Comparison of ENCODE assay signal across 9 mouse cellular contexts in genomic region chr13:104038358-104038757, GRCm38 (mm10).
DNase-seq lines count a peak whose midpoint lies in the region; ATAC-seq and TF ChIP-seq lines count a peak whose summit lies in the region.
"Had no signal": no experiment of that assay in that cellular context is flagged by ENCODE, and none has a peak within 500 bp of the region (broad histone marks: within the 10 kb centered on the region; RNA-seq: fewer than 3 reads in every experiment).

No protein-coding gene starts in this region.

- peak; percentile 64 to 77 for DNase-seq in cerebellum, postnatal 10 days
- no peak for DNase-seq in cerebellum, adult 8-10 months
- no peak for DNase-seq in midbrain, embryonic 11.5 days (ENCODE audit: low spot score, missing footprints)
- DNase-seq in ovary, postnatal 14 days (ENCODE audit: low spot score), result no peak
- no peak for DNase-seq in ovary, postnatal 10 days (ENCODE audit: low spot score)

- H3K36me3 ChIP-seq in midbrain, embryonic 11.5 days (ENCODE audit: control insufficient read depth, insufficient read depth, low read length), result no peaks in the 10 kb centered on the region
- H3K36me3 ChIP-seq in midbrain, embryonic 13.5 days, result peaks cover 35% of the 10 kb centered on the region
- peaks cover 15% of the 10 kb centered on the region for H3K36me3 ChIP-seq in hindbrain, embryonic 15.5 days
- H3K36me3 ChIP-seq in small intestine, adult 2 months (ENCODE audit: control insufficient read depth, insufficient read depth, low read length), result no peaks in the 10 kb centered on the region

- no peak overlapping the region for H3K4me3 ChIP-seq in midbrain, embryonic 11.5 days (ENCODE audit: low read depth, low read length)
- H3K4me3 ChIP-seq in midbrain, embryonic 13.5 days (replicated peaks), result no peak overlapping the region
- H3K4me3 ChIP-seq in hindbrain, embryonic 15.5 days, result no peak overlapping the region
- peak overlapping the region; percentile 12; the same call in 1 of the 2 replicates for H3K4me3 ChIP-seq in small intestine, adult 2 months (ENCODE audit: low read depth, low read length)
- H3K4me3 ChIP-seq: limb, embryonic 12.5 days had no signal

- H3K4me2 ChIP-seq in midbrain, embryonic 11.5 days, result no peak overlapping the region
- no peak overlapping the region for H3K4me2 ChIP-seq in midbrain, embryonic 13.5 days (replicated peaks)
- H3K4me2 ChIP-seq in hindbrain, embryonic 15.5 days, result no peak overlapping the region
- H3K4me2 ChIP-seq: limb, embryonic 12.5 days had no signal

- H3K27me3 ChIP-seq in midbrain, embryonic 11.5 days (ENCODE audit: control insufficient read depth, insufficient read depth, low read length), result no peaks in the 10 kb centered on the region
- no peaks in the 10 kb centered on the region for H3K27me3 ChIP-seq in midbrain, embryonic 13.5 days
- H3K27me3 ChIP-seq in hindbrain, embryonic 15.5 days, result no peaks in the 10 kb centered on the region
- no peaks in the 10 kb centered on the region for H3K27me3 ChIP-seq in small intestine, adult 2 months (ENCODE audit: control insufficient read depth, insufficient read depth, low read length)
- H3K27me3 ChIP-seq: limb, embryonic 12.5 days had no signal

- ATAC-seq in midbrain, embryonic 11.5 days (ENCODE audit: low FRiP score), result peak; percentile 35; the same call in 1 of the 2 replicates
- no peak for ATAC-seq in midbrain, embryonic 13.5 days
- 0 out of 2 replicates have a peak, but pooled peaks have one; percentile 21 for ATAC-seq in hindbrain, embryonic 15.5 days (ENCODE audit: low FRiP score, low read depth)

- H3K9me3 ChIP-seq in midbrain, embryonic 11.5 days (ENCODE audit: control insufficient read depth, low read length), result no peaks in the 10 kb centered on the region
- no peaks in the 10 kb centered on the region for H3K9me3 ChIP-seq in midbrain, embryonic 13.5 days
- H3K9me3 ChIP-seq in hindbrain, embryonic 15.5 days, result no peaks in the 10 kb centered on the region
- H3K9me3 ChIP-seq: limb, embryonic 12.5 days had no signal

- WGBS in midbrain, embryonic 11.5 days, result 82% methylated on average over 7 of the region's 7 CpGs
- WGBS in midbrain, embryonic 13.5 days, result 75% methylated on average over 7 of the region's 7 CpGs
- 54% methylated on average over 7 of the region's 7 CpGs for WGBS in hindbrain, embryonic 15.5 days
- WGBS in small intestine, adult 2 months, result 76% methylated on average over 7 of the region's 7 CpGs

- no peak for TF ChIP-seq CTCF in small intestine, adult 2 months (IDR thresholded peaks at IDR 0.05; ENCODE audit: extremely low read depth, insufficient read length, insufficient replicate concordance, low read depth, low read length)

- TF ChIP-seq POLR2A in small intestine, adult 2 months (IDR thresholded peaks at IDR 0.05; ENCODE audit: low read depth, low read length), result no peak

- no peaks in the 10 kb centered on the region for H3K4me1 ChIP-seq in midbrain, embryonic 11.5 days (ENCODE audit: control insufficient read depth, insufficient read depth, low read length)
- peaks cover 7% of the 10 kb centered on the region; the same call in 1 of the 2 replicates for H3K4me1 ChIP-seq in midbrain, embryonic 13.5 days (replicated peaks)
- H3K4me1 ChIP-seq in hindbrain, embryonic 15.5 days (replicated peaks), result peaks cover 15% of the 10 kb centered on the region
- H3K4me1 ChIP-seq in small intestine, adult 2 months (ENCODE audit: control insufficient read depth, insufficient read depth, insufficient read length, low read length), result peaks cover 45% of the 10 kb centered on the region

- H3K27ac ChIP-seq in midbrain, embryonic 11.5 days (ENCODE audit: low read depth, low read length), result no peak overlapping the region
- no peak overlapping the region for H3K27ac ChIP-seq in midbrain, embryonic 13.5 days
- no peak overlapping the region for H3K27ac ChIP-seq in hindbrain, embryonic 15.5 days (replicated peaks)
- H3K27ac ChIP-seq in small intestine, adult 2 months (ENCODE audit: insufficient read depth, low read depth, low read length), result peak overlapping the region; percentile 85
- H3K27ac ChIP-seq: limb, embryonic 12.5 days had no signal

- H3K9ac ChIP-seq in midbrain, embryonic 11.5 days (ENCODE audit: low read length), result no peak overlapping the region
- H3K9ac ChIP-seq in midbrain, embryonic 13.5 days (replicated peaks), result no peak overlapping the region
- no peak overlapping the region for H3K9ac ChIP-seq in hindbrain, embryonic 15.5 days
- H3K9ac ChIP-seq: limb, embryonic 12.5 days had no signal

Comparison
In these comparisons a context has a peak if more than half of its experiments do, and no peak if none do; other contexts are left out.
1. DNase-seq: peak in cerebellum, postnatal 10 days (2 of 2); none in cerebellum, adult 8-10 months (single experiment), midbrain, embryonic 11.5 days (single experiment), ovary, postnatal 14 days (single experiment) and ovary, postnatal 10 days (single experiment).